Mouse (Mus musculus) olfactory bulb, adult 2 months (tissue): ENCODE data around the gene Esp22. TPM values are rescaled to one million over a fixed set of nuclear protein-coding genes. Genes with fewer than 3 reads are reported as not detected.
"Not testable (repeated sequence)": the region's sequence is repeated elsewhere in the genome, so short reads cannot be mapped to it uniquely, and the experiment has no call there.

Source experiments
- H3K27ac ChIP-seq: fragments of 200-500 bp; 2 replicates; pipeline ENCODE4 v1.5.1; 2012; ENCODE audit warnings: low read depth, low read length; ENCODE audit not compliant: insufficient read depth
- H3K4me1 ChIP-seq: fragments of 200-500 bp; 2 replicates; pipeline ENCODE4 v1.6.1; 2012; ENCODE audit warnings: low read length; ENCODE audit not compliant: control insufficient read depth, insufficient read depth
- H3K4me3 ChIP-seq: fragments of 200-500 bp; 2 replicates; pipeline ENCODE4 v1.5.1; 2012; ENCODE audit warnings: mild to moderate bottlenecking, low read depth, low read length, moderate library complexity; ENCODE audit not compliant: insufficient read depth
- CTCF ChIP-seq: fragments of 200-500 bp; IDR thresholded peaks from 2 replicates; pipeline ENCODE4 v1.5.1; 2012; ENCODE audit warnings: low read depth, mild to moderate bottlenecking, low read length, moderate library complexity; ENCODE audit not compliant: insufficient read depth
- POLR2A ChIP-seq: fragments of 200-500 bp; IDR thresholded peaks from 2 replicates; pipeline ENCODE4 v1.6.1; 2012; ENCODE audit warnings: mild to moderate bottlenecking, low read depth, low read length, moderate library complexity; ENCODE audit not compliant: insufficient read depth
- WGBS: fragments of 180-500 bp; shearing (Covaris S2); methylation state at CpG from one replicate; pipeline ENCODE4 v1.1.7; 2018; 5-methylcytosine and 5-hydroxymethylcytosine counted together
- polyA plus RNA-seq: library from polyadenylated mRNA; stranded (reverse); fragments of >200 nt; gene quantifications from 2 replicates; pipeline ENCODE4 v1.2.4, GENCODE M21; 2012; ENCODE audit warnings: low replicate concordance; ENCODE audit not compliant: missing spikeins, insufficient read depth, insufficient read length

Gene Esp22
- polyA plus RNA-seq = not detected in 2 replicates

GRCm38 (mm10) chr17:39095034-39095433 is at the start of gene Esp22:
Gene Esp22 (plus strand): TSS chr17:39095334.
- no peak within 1 kb of the TSS for H3K4me3 ChIP-seq
- 95% methylated on average over 1 of the region's 1 CpGs for WGBS
- no peak within 1 kb of the TSS for H3K27ac ChIP-seq
- TF ChIP-seq CTCF (no peak), POLR2A (no peak)
- no peaks in the 10 kb centered on the region for H3K4me1 ChIP-seq

GRCm38 (mm10) chr17:39063641-39064040 is 31.5 kb upstream of the Esp22 start:
- H3K27ac ChIP-seq = no peak overlapping the region
- no peak overlapping the region for H3K4me3 ChIP-seq
- no peaks in the 10 kb centered on the region for H3K4me1 ChIP-seq
- TF ChIP-seq CTCF (no peak), POLR2A (no peak)

GRCm38 (mm10) chr17:39076937-39077336 is 18.2 kb upstream of the Esp22 start, which contains the start of gene Esp23:
Gene Esp23 (minus strand): TSS chr17:39077037.
- H3K4me1 ChIP-seq = no peaks in the 10 kb centered on the region
- H3K27ac ChIP-seq = no peak within 1 kb of the TSS
- H3K4me3 ChIP-seq = no peak within 1 kb of the TSS
- 37% methylated on average over 1 of the region's 1 CpGs for WGBS
- TF ChIP-seq POLR2A (no peak), CTCF (no peak)

- WGBS = 72% methylated on average over 11 of the region's 11 CpGs
- H3K4me1 ChIP-seq, H3K4me3 ChIP-seq, H3K27ac ChIP-seq: not testable (repeated sequence)
Measured at GRCm38 (mm10) chr17:39107126-39107525, 12.0 kb downstream of the Esp22 start.

- H3K4me3 ChIP-seq, H3K27ac ChIP-seq, H3K4me1 ChIP-seq: not testable (repeated sequence)
- WGBS = 75% methylated on average over 12 of the region's 12 CpGs
Measured at GRCm38 (mm10) chr17:39129156-39129555, 34.0 kb downstream of the Esp22 start.

Other genes with a start within 250 kb of the Esp22 start
- not detected in 2 replicates for gene Esp24, start 58.6 kb upstream of the Esp22 start, polyA plus RNA-seq
- gene Gm21903, start 52.0 kb upstream of the Esp22 start, polyA plus RNA-seq = not detected in 2 replicates
- gene Esp23, start 18.3 kb upstream of the Esp22 start, polyA plus RNA-seq = not detected in 2 replicates